Mouse (Mus musculus) kidney, postnatal 36 days (tissue): ENCODE results near the gene Trmt13.

Experiments used
- DNase-seq, 2 experiments: peaks; one replicate each; pipeline ENCODE4 v3.0.0; 2021 to 2022; ENCODE audit warnings: mixed read lengths in 2 of 2

Gene Trmt13

GRCm38 (mm10) chr3:116542070-116542469, 72.3 kb downstream of the Trmt13 start:
- DNase-seq, result no peak

- DNase-seq, result no peak
Observed at GRCm38 (mm10) chr3:116537200-116537573, 77.2 kb downstream of the Trmt13 start.

GRCm38 (mm10) chr3:116536428-116537199, 77.8 kb downstream of the Trmt13 start:
- DNase-seq, result no peak
